Mouse (Mus musculus) limb, embryonic 14.5 days (tissue): ENCODE measurements at regions not wholly inside any gene's neighbourhood (a gene's known extent, or its start where the extent isn't known, plus 50 kb on each side); places are given as distances from the start of the nearest gene placed in this dataset.

Source experiments
- ATAC-seq: fragments of 200-750 bp; cut with Nextera tagmentation; 2 replicates; pipeline ENCODE4 v1.8.0; 2017; ENCODE audit warnings: low read depth, moderate number of reproducible peaks, moderate TSS enrichment; ENCODE audit not compliant: low FRiP score
- DNase-seq: peaks from one replicate; pipeline ENCODE4 v3.0.0-alpha.2; 2015; ENCODE audit warnings: low spot score
- H3K27ac ChIP-seq: fragments of 300-500 bp; sonication (generic); replicated peaks from 2 replicates; pipeline ENCODE4 v1.5.1; 2014; ENCODE audit warnings: low read depth, mild to moderate bottlenecking, low read length, moderate library complexity, mixed read lengths
- H3K27me3 ChIP-seq: fragments of 300-500 bp; sonication (generic); 2 replicates; pipeline ENCODE4 v1.6.1; 2014; ENCODE audit warnings: low read length, mixed read lengths; ENCODE audit not compliant: control insufficient read depth, insufficient read depth
- H3K36me3 ChIP-seq: fragments of 300-500 bp; sonication (generic); 2 replicates; pipeline ENCODE4 v1.6.1; 2014; ENCODE audit warnings: mild to moderate bottlenecking, low read length, moderate library complexity, mixed read lengths; ENCODE audit not compliant: control insufficient read depth, insufficient read depth
- H3K4me1 ChIP-seq: fragments of 300-500 bp; sonication (generic); 2 replicates; pipeline ENCODE4 v1.6.1; 2014; ENCODE audit warnings: antibody characterized with exemption, low read length, mixed read lengths; ENCODE audit not compliant: control insufficient read depth, insufficient read depth
- H3K4me2 ChIP-seq: fragments of 300-500 bp; sonication (generic); replicated peaks from 2 replicates; pipeline ENCODE4 v1.6.1; 2014; ENCODE audit warnings: low read depth, mild to moderate bottlenecking, low read length, moderate library complexity; ENCODE audit not compliant: severe bottlenecking
- H3K4me3 ChIP-seq: fragments of 300-500 bp; sonication (generic); replicated peaks from 2 replicates; pipeline ENCODE4 v1.5.1; 2014; ENCODE audit warnings: low read length
- H3K9ac ChIP-seq: fragments of 300-500 bp; sonication (generic); 2 replicates; pipeline ENCODE4 v1.6.1; 2014; ENCODE audit warnings: mild to moderate bottlenecking, low read depth, low read length, moderate library complexity; ENCODE audit not compliant: severe bottlenecking
- H3K9me3 ChIP-seq: fragments of 300-500 bp; sonication (generic); 2 replicates; pipeline ENCODE4 v1.6.1; 2016; ENCODE audit warnings: low read length; ENCODE audit not compliant: control insufficient read depth
- POLR2A ChIP-seq: fragments of 200-500 bp; IDR thresholded peaks from 2 replicates; pipeline ENCODE4 v1.8.0; 2012; ENCODE audit warnings: inconsistent platforms, mild to moderate bottlenecking, moderate library complexity, borderline replicate concordance; ENCODE audit not compliant: insufficient read depth, insufficient read length; ENCODE audit errors: extremely low read depth
- WGBS: fragments of 180-500 bp; shearing (Covaris S2); extraction: QIAGEN DNeasy Blood & Tissue Kit; methylation state at CpG from one replicate; pipeline ENCODE4 v1.1.7; 2014; 5-methylcytosine and 5-hydroxymethylcytosine counted together

- ATAC-seq = no peak
- Histone ChIP-seq H3K36me3 (no peaks in the 10 kb centered on the region), H3K9me3 (no peaks in the 10 kb centered on the region), H3K4me2 (no peak overlapping the region), H3K4me3 (no peak overlapping the region), H3K27ac (no peak overlapping the region), H3K9ac (no peak overlapping the region), H3K4me1 (peaks cover 7% of the 10 kb centered on the region), H3K27me3 (no peaks in the 10 kb centered on the region)
- 32% methylated on average over 10 of the region's 10 CpGs for WGBS
- TF ChIP-seq POLR2A = no peak
- DNase-seq = no peak
These were observed 116.5 kb downstream of the Dact1 start for GRCm38 (mm10) chr12:71426023-71426719.

GRCm38 (mm10) chr12:71427974-71428373 is 118.3 kb downstream of the Dact1 start:
- no peaks in the 10 kb centered on the region for H3K36me3 ChIP-seq
- H3K9me3 ChIP-seq = no peaks in the 10 kb centered on the region
- no peak overlapping the region for H3K9ac ChIP-seq
- no peak overlapping the region for H3K27ac ChIP-seq
- H3K4me3 ChIP-seq = no peak overlapping the region
- H3K4me1 ChIP-seq = peaks cover 7% of the 10 kb centered on the region
- WGBS = 87% methylated on average over 2 of the region's 2 CpGs
- no peak overlapping the region for H3K4me2 ChIP-seq
- no peak for DNase-seq
- ATAC-seq = no peak
- no peak for TF ChIP-seq POLR2A
- no peaks in the 10 kb centered on the region for H3K27me3 ChIP-seq

GRCm38 (mm10) chr12:71429561-71430200 is 120.0 kb downstream of the Dact1 start:
- no peaks in the 10 kb centered on the region for H3K36me3 ChIP-seq
- DNase-seq (no peak), ATAC-seq (no peak)
- no peak overlapping the region for H3K27ac ChIP-seq
- H3K4me3 ChIP-seq = no peak overlapping the region
- TF ChIP-seq POLR2A = no peak
- no peak overlapping the region for H3K4me2 ChIP-seq
- no peaks in the 10 kb centered on the region for H3K9me3 ChIP-seq
- H3K27me3 ChIP-seq = no peaks in the 10 kb centered on the region
- H3K9ac ChIP-seq = no peak overlapping the region
- 33% methylated on average over 13 of the region's 13 CpGs for WGBS
- H3K4me1 ChIP-seq = peaks cover 11% of the 10 kb centered on the region

- Histone ChIP-seq H3K4me3 (no peak overlapping the region), H3K4me2 (no peak overlapping the region), H3K27me3 (no peaks in the 10 kb centered on the region), H3K27ac (no peak overlapping the region), H3K4me1 (peaks cover 11% of the 10 kb centered on the region), H3K9me3 (no peaks in the 10 kb centered on the region), H3K9ac (no peak overlapping the region), H3K36me3 (no peaks in the 10 kb centered on the region)
- ATAC-seq (no peak), DNase-seq (no peak)
- no peak for TF ChIP-seq POLR2A
- 46% methylated on average over 11 of the region's 11 CpGs for WGBS
These were observed 120.6 kb downstream of the Dact1 start for GRCm38 (mm10) chr12:71430331-71430730.

- ATAC-seq (no peak), DNase-seq (no peak)
- Histone ChIP-seq H3K9ac (no peak overlapping the region), H3K27ac (no peak overlapping the region), H3K36me3 (no peaks in the 10 kb centered on the region), H3K27me3 (no peaks in the 10 kb centered on the region), H3K4me1 (peaks cover 9% of the 10 kb centered on the region), H3K4me2 (no peak overlapping the region), H3K4me3 (no peak overlapping the region), H3K9me3 (no peaks in the 10 kb centered on the region)
- TF ChIP-seq POLR2A = no peak
- 33% methylated on average over 8 of the region's 8 CpGs for WGBS
These were observed 121.4 kb downstream of the Dact1 start for GRCm38 (mm10) chr12:71431116-71431515.
